Mouse (Mus musculus): ENCODE results near the gene Rfc2. TPM values are rescaled to one million over a fixed set of nuclear protein-coding genes. Genes with fewer than 3 reads are reported as not detected.

Gene Rfc2
- polyA plus RNA-seq, 1 experiment from 2014 or later: 81.5 TPM

DNA sequence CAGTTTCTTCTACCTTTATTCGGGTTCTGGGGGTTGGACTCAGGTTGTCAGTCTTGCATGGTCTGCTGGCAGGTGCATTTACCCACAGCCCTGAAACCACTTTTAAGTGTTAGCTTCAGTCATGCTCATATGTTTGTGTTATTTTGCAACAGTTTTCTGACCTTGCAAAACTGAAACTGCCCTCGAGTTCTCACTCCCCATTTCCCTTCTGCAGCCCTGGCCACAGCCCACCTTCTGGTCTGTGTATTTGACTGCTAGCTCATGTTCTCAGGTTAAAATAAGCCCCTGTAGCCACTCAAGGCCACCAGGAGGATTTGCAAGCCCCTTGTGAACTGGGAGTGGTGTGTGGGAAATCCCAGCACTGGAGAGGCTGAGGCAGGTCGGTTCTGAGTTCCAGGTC lies 8.7 kb downstream of the Rfc2 start:
- DNase-seq (ENCODE audit: low spot score): no peak
- Histone ChIP-seq H3K27ac (replicated peaks) (no peak overlapping the region), H3K4me1 (replicated peaks; ENCODE audit: control insufficient read depth, insufficient read depth) (no peaks in the 10 kb centered on the region), H3K27me3 (ENCODE audit: control insufficient read depth, insufficient read depth, low read length) (no peaks in the 10 kb centered on the region), H3K9me3 (ENCODE audit: control insufficient read depth, low read length) (no peaks in the 10 kb centered on the region), H3K4me3 (ENCODE audit: low read depth, low read length) (no peak overlapping the region), H3K4me2 (replicated peaks; ENCODE audit: low read depth) (no peak overlapping the region), H3K9ac (ENCODE audit: low read length) (no peak overlapping the region), H3K36me3 (ENCODE audit: control insufficient read depth, insufficient read depth, low read length) (peaks cover 7% of the 10 kb centered on the region)
- ATAC-seq (ENCODE audit: low FRiP score, low TSS enrichment): no peak
- WGBS: 82% methylated on average over 3 of the region's 3 CpGs
- no peak for TF ChIP-seq CTCF (IDR thresholded peaks at IDR 0.05; ENCODE audit: low read depth)
- TF ChIP-seq EP300 (optimal IDR thresholded peaks at IDR 0.05): no peak

DNA sequence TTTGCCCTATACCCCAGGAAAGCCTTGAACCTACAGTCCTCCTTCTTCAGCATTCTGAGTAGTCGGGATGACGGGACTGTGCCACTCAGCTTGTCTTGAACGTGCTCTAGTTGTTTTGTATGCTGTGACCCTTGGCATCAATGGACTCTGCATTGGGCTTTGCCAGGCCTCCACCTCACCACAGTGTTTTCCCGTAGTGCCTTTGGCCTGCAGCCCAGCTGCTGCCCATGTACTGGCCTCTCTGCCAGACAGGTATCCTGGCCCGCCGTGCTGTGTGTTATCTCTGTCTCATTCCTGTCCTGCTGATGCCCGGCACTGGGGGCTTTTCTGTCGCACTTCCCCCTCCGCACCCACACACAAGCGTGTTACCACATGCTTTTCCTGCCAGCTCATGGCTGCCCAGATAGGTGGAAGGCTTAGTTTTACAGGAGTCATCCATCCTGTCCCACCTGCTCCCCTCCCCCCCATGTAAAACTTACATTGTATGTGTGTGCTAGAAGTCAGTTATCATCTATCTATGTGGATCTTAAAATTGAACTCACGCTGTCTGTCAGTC lies 10.9 kb downstream of the Rfc2 start:
- Histone ChIP-seq H3K4me3 (ENCODE audit: low read depth, low read length) (no peak overlapping the region), H3K27me3 (ENCODE audit: control insufficient read depth, insufficient read depth, low read length) (no peaks in the 10 kb centered on the region), H3K9me3 (ENCODE audit: control insufficient read depth, low read length) (no peaks in the 10 kb centered on the region), H3K27ac (replicated peaks) (no peak overlapping the region), H3K36me3 (ENCODE audit: control insufficient read depth, insufficient read depth, low read length) (peaks cover 16% of the 10 kb centered on the region), H3K4me1 (replicated peaks; ENCODE audit: control insufficient read depth, insufficient read depth) (no peaks in the 10 kb centered on the region), H3K4me2 (replicated peaks; ENCODE audit: low read depth) (no peak overlapping the region), H3K9ac (ENCODE audit: low read length) (no peak overlapping the region)
- DNase-seq (ENCODE audit: low spot score) (no peak), ATAC-seq (ENCODE audit: low FRiP score, low TSS enrichment) (no peak)
- 83% methylated on average over 11 of the region's 11 CpGs for WGBS
- TF ChIP-seq EP300 (optimal IDR thresholded peaks at IDR 0.05) (no peak), CTCF (IDR thresholded peaks at IDR 0.05; ENCODE audit: low read depth) (no peak)

DNA sequence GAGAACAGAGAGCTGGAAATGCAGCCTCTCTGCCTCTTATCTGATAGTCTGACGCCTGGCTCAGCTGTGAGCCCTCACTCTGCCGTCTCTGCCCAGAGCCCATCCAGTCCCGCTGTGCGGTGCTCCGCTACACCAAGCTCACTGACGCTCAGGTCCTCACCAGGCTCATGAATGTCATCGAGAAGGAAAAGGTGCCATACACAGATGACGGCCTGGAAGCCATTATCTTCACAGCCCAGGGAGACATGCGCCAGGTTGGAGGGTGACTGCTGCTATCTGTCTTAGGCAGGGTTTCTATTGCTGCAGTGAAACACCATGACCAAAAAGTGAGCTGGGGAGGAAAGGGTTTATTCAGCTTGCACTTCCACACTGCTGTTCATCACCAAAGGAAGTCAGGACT lies 11.9 kb downstream of the Rfc2 start:
- H3K4me1 ChIP-seq (replicated peaks; ENCODE audit: control insufficient read depth, insufficient read depth): no peaks in the 10 kb centered on the region
- H3K27me3 ChIP-seq (ENCODE audit: control insufficient read depth, insufficient read depth, low read length): no peaks in the 10 kb centered on the region
- DNase-seq (ENCODE audit: low spot score): no peak
- no peak for ATAC-seq (ENCODE audit: low FRiP score, low TSS enrichment)
- H3K4me3 ChIP-seq (ENCODE audit: low read depth, low read length): no peak overlapping the region
- H3K9ac ChIP-seq (ENCODE audit: low read length): no peak overlapping the region
- WGBS: 84% methylated on average over 9 of the region's 9 CpGs
- TF ChIP-seq EP300 (optimal IDR thresholded peaks at IDR 0.05): no peak
- no peaks in the 10 kb centered on the region for H3K9me3 ChIP-seq (ENCODE audit: control insufficient read depth, low read length)
- no peak overlapping the region for H3K4me2 ChIP-seq (replicated peaks; ENCODE audit: low read depth)
- peaks cover 18% of the 10 kb centered on the region for H3K36me3 ChIP-seq (ENCODE audit: control insufficient read depth, insufficient read depth, low read length)
- H3K27ac ChIP-seq (replicated peaks): no peak overlapping the region

DNA sequence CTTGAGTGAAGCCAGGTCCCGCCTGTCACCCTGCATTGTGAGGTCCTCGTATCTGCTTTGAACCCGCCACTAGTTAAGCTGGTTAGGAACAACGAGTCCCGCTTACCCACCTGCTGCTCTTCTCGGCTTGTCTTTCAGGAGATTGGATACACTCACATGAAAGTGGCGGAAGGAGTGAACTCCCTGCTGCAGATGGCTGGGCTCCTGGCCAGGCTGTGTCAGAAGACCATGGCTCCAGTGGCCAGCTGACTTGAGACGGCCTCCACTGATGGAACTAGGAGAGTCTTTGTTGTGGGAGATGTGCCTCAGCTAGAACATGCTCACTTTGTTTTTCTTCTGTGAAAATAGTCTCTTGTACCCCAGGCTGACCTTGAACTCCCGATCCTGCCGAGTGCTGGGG lies 16.5 kb downstream of the Rfc2 start:
- TF ChIP-seq CTCF (IDR thresholded peaks at IDR 0.05; ENCODE audit: low read depth): no peak
- TF ChIP-seq EP300 (optimal IDR thresholded peaks at IDR 0.05): no peak
- no peak overlapping the region for H3K27ac ChIP-seq (replicated peaks)
- no peaks in the 10 kb centered on the region for H3K4me1 ChIP-seq (replicated peaks; ENCODE audit: control insufficient read depth, insufficient read depth)
- no peak for DNase-seq (ENCODE audit: low spot score)
- no peak overlapping the region for H3K4me3 ChIP-seq (ENCODE audit: low read depth, low read length)
- no peak overlapping the region for H3K4me2 ChIP-seq (replicated peaks; ENCODE audit: low read depth)
- WGBS: 78% methylated on average over 10 of the region's 10 CpGs
- H3K9ac ChIP-seq (ENCODE audit: low read length): no peak overlapping the region
- no peaks in the 10 kb centered on the region for H3K27me3 ChIP-seq (ENCODE audit: control insufficient read depth, insufficient read depth, low read length)
- no peaks in the 10 kb centered on the region for H3K9me3 ChIP-seq (ENCODE audit: control insufficient read depth, low read length)
- H3K36me3 ChIP-seq (ENCODE audit: control insufficient read depth, insufficient read depth, low read length): peaks cover 17% of the 10 kb centered on the region
- no peak for ATAC-seq (ENCODE audit: low FRiP score, low TSS enrichment)

DNA sequence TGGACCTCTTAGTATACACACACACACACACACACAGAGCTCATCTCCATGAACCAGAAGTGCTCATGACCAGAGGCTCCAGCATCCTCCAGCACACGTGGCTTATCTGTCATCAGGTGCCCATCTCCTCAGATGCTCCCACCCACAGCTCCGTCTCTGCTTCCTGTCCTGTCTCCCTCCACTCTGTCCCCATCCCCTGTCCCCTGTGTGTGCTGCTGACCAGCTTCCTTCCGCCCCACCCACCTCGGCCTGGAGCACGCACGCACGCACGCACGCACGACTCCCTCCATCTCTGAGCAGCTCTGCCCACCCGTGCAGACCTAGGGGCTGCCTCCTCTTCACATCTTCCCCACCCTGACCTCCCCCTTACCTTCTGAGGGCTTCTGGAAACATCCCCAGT lies 23.2 kb downstream of the Rfc2 start:
- H3K36me3 ChIP-seq (ENCODE audit: control insufficient read depth, insufficient read depth, low read length): 0 out of 2 replicates have a peak, but pooled peaks cover 2% of the 10 kb centered on the region
- H3K4me2 ChIP-seq (replicated peaks; ENCODE audit: low read depth): no peak overlapping the region
- no peak overlapping the region for H3K4me3 ChIP-seq (ENCODE audit: low read depth, low read length)
- ATAC-seq (ENCODE audit: low FRiP score, low TSS enrichment) (no peak), DNase-seq (ENCODE audit: low spot score) (no peak)
- no peaks in the 10 kb centered on the region for H3K9me3 ChIP-seq (ENCODE audit: control insufficient read depth, low read length)
- no peak overlapping the region for H3K27ac ChIP-seq (replicated peaks)
- H3K27me3 ChIP-seq (ENCODE audit: control insufficient read depth, insufficient read depth, low read length): no peaks in the 10 kb centered on the region
- H3K9ac ChIP-seq (ENCODE audit: low read length): no peak overlapping the region
- no peak for TF ChIP-seq CTCF (IDR thresholded peaks at IDR 0.05; ENCODE audit: low read depth)
- TF ChIP-seq EP300 (optimal IDR thresholded peaks at IDR 0.05): no peak
- WGBS: 84% methylated on average over 11 of the region's 11 CpGs
- no peaks in the 10 kb centered on the region for H3K4me1 ChIP-seq (replicated peaks; ENCODE audit: control insufficient read depth, insufficient read depth)

DNA sequence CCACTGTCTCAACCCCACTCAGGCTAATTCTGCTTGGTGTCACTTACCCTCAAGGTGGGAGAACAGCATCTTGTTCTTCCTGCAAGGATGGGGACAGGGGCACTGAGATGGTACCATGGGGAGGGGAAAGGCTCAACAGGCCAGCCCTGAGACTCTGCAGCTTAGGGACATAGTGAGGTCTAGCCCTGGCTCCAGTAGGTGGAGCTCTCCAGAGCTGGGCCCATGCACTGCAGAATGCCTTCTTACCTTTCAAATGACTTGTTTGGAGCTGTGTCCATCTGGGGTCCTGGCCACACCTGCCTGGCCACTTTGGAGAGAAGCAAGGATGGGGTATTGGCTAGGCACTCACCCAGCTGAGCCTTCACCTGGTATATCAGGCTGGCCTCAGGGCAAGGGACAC lies 25.1 kb downstream of the Rfc2 start:
- peak; percentile 34 for TF ChIP-seq CTCF (IDR thresholded peaks at IDR 0.05; ENCODE audit: low read depth)
- TF ChIP-seq EP300 (optimal IDR thresholded peaks at IDR 0.05): no peak
- Histone ChIP-seq H3K36me3 (ENCODE audit: control insufficient read depth, insufficient read depth, low read length) (no peaks in the 10 kb centered on the region), H3K9ac (ENCODE audit: low read length) (no peak overlapping the region), H3K27ac (replicated peaks) (no peak overlapping the region), H3K4me3 (ENCODE audit: low read depth, low read length) (no peak overlapping the region), H3K9me3 (ENCODE audit: control insufficient read depth, low read length) (no peaks in the 10 kb centered on the region), H3K4me2 (replicated peaks; ENCODE audit: low read depth) (no peak overlapping the region), H3K4me1 (replicated peaks; ENCODE audit: control insufficient read depth, insufficient read depth) (no peaks in the 10 kb centered on the region), H3K27me3 (ENCODE audit: control insufficient read depth, insufficient read depth, low read length) (no peaks in the 10 kb centered on the region)
- no peak for DNase-seq (ENCODE audit: low spot score)
- no peak for ATAC-seq (ENCODE audit: low FRiP score, low TSS enrichment)

Measured in stomach, postnatal 0 days (tissue).